Mouse (Mus musculus) liver, adult 2 months (tissue): ENCODE results near the gene 9430015G10Rik. TPM values are rescaled to one million over a fixed set of nuclear protein-coding genes. Genes with fewer than 3 reads are reported as not detected.

Experiments
- DNase-seq: peaks from one replicate; pipeline ENCODE4 v3.0.0-alpha.2; 2011; ENCODE audit warnings: low read depth, low spot score; ENCODE audit errors: extremely low read depth
- H3K27ac ChIP-seq: fragments of 200-500 bp; replicated peaks from 2 replicates; pipeline ENCODE4 v1.5.1; 2012; ENCODE audit warnings: low read depth, mild to moderate bottlenecking, control low read depth, inconsistent platforms, low read length; ENCODE audit not compliant: insufficient read depth
- H3K27me3 ChIP-seq: fragments of 200-500 bp; 2 replicates; pipeline ENCODE4 v1.6.1; 2012; ENCODE audit warnings: mild to moderate bottlenecking, moderate library complexity, low read length, inconsistent platforms; ENCODE audit not compliant: control insufficient read depth, insufficient read depth
- H3K36me3 ChIP-seq: fragments of 200-500 bp; 2 replicates; pipeline ENCODE4 v1.6.1; 2012; ENCODE audit warnings: low read length, inconsistent platforms; ENCODE audit not compliant: control insufficient read depth, insufficient read depth
- H3K4me1 ChIP-seq: fragments of 200-500 bp; 2 replicates; pipeline ENCODE4 v1.6.1; 2011; ENCODE audit warnings: low read length; ENCODE audit not compliant: control insufficient read depth, insufficient read depth
- H3K4me3 ChIP-seq: fragments of 200-500 bp; 2 replicates; pipeline ENCODE4 v1.5.1; 2011; ENCODE audit warnings: low read depth, mild to moderate bottlenecking, control low read depth, low read length, moderate library complexity; ENCODE audit not compliant: insufficient read depth
- H3K79me2 ChIP-seq: fragments of 200-500 bp; 2 replicates; pipeline ENCODE4 v1.6.1; 2012; ENCODE audit warnings: inconsistent platforms, mild to moderate bottlenecking, low read length, moderate library complexity; ENCODE audit not compliant: control insufficient read depth, insufficient read depth
- H3K9ac ChIP-seq: fragments of 200-500 bp; 2 replicates; pipeline ENCODE4 v1.6.1; 2012; ENCODE audit warnings: low read depth, mild to moderate bottlenecking, control low read depth, inconsistent platforms, low read length
- CTCF ChIP-seq: fragments of 200-500 bp; IDR thresholded peaks from 2 replicates; pipeline ENCODE4 v1.5.1; 2011; ENCODE audit warnings: low read depth, low read length, control low read depth
- POLR2A ChIP-seq: fragments of 200-500 bp; IDR thresholded peaks from 2 replicates; pipeline ENCODE4 v1.6.1; 2011; ENCODE audit warnings: low read length, control low read depth; ENCODE audit not compliant: insufficient read depth; ENCODE audit errors: extremely low read depth
- WGBS: fragments of 180-500 bp; shearing (Covaris S2); methylation state at CpG from one replicate; pipeline ENCODE4 v1.1.7; 2018; 5-methylcytosine and 5-hydroxymethylcytosine counted together
- polyA plus RNA-seq: library from polyadenylated mRNA; depleted of rRNA; stranded (reverse); fragments of >200 nt; gene quantifications from 2 replicates; pipeline ENCODE4 v1.2.3, GENCODE M21; 2012
- total RNA-seq: library from RNA; depleted of rRNA; stranded (reverse); fragments of >200 nt; gene quantifications from 2 replicates; pipeline ENCODE4 v1.2.3, GENCODE M21; 2014

The 9430015G10Rik gene
- total and polyA plus RNA-seq, 2 experiments: 3.8 to 9.1 TPM

DNA sequence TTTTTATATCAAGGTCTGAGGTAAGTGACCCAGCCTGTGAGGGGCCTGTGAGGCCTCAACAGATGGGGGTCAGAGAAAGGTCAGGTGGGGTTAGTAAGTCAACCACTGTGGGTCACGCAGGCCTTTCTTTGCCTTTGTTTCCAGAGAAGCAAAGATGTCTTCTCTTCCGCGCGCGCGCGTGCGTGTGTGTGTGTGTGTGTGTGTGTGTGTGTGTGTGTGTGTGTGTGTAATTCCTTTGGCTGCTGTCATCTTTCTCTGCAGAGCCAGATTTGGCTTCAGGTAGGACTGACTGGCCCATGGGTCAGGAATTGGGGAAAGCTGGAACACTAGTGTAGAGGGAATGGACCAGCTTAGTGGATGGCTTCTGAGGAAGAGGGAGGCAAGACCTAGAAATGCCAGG, 40.1 kb upstream of the 9430015G10Rik start:
- 94% methylated on average over 8 of the region's 8 CpGs for whole genome bisulfite sequencing
- no peaks in the 10 kb centered on the region for H3K4me1 ChIP-seq
- no peaks in the 10 kb centered on the region for H3K79me2 ChIP-seq
- H3K9ac ChIP-seq: no peak overlapping the region; the same call in 1 of the 2 replicates
- TF ChIP-seq CTCF (no peak), POLR2A (no peak)
- H3K27ac ChIP-seq: no peak overlapping the region
- no peaks in the 10 kb centered on the region for H3K36me3 ChIP-seq
- H3K4me3 ChIP-seq: no peak overlapping the region
- H3K27me3 ChIP-seq: no peaks in the 10 kb centered on the region
- DNase-seq: no peak

DNA sequence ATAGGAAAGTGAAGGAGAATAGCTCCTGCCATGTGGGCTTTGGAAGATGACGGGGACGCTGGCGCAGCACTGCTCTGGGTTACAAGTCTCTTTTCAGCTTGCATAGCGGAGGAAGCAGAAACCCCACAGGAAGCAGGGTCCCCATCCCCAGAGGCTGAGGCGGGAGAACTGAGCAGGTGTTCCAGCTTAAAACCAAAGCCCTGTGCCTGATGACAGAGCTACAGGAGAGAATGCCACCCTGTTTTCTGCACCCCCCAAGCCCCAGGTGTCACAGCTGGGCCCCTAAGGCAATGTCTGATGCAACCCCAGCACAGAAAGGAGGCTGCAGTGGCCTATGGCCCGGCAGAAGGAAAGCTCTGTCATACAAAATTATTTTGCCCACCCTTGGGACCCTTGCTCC, 39.5 kb upstream of the 9430015G10Rik start:
- H3K27ac ChIP-seq: no peak overlapping the region
- no peak overlapping the region for H3K9ac ChIP-seq
- H3K36me3 ChIP-seq: no peaks in the 10 kb centered on the region
- TF ChIP-seq POLR2A (no peak), CTCF (no peak)
- no peaks in the 10 kb centered on the region for H3K79me2 ChIP-seq
- H3K27me3 ChIP-seq: no peaks in the 10 kb centered on the region
- H3K4me3 ChIP-seq: no peak overlapping the region
- WGBS: 97% methylated on average over 6 of the region's 6 CpGs
- no peaks in the 10 kb centered on the region for H3K4me1 ChIP-seq
- no peak for DNase-seq

- Histone ChIP-seq H3K4me3 (no peak overlapping the region), H3K4me1 (no peaks in the 10 kb centered on the region), H3K79me2 (no peaks in the 10 kb centered on the region), H3K36me3 (no peaks in the 10 kb centered on the region), H3K9ac (no peak overlapping the region), H3K27me3 (no peaks in the 10 kb centered on the region), H3K27ac (no peak overlapping the region)
- WGBS: 96% methylated on average over 2 of the region's 2 CpGs
- TF ChIP-seq POLR2A: no peak
- TF ChIP-seq CTCF: no peak
- DNase-seq: no peak
Measured at GRCm38 (mm10) chr4:156070716-156071115, 39.1 kb upstream of the 9430015G10Rik start.

- H3K27ac ChIP-seq: no peak overlapping the region
- H3K27me3 ChIP-seq: no peaks in the 10 kb centered on the region
Measured at GRCm38 (mm10) chr4:156076911-156077382, 32.8 kb upstream of the 9430015G10Rik start.

DNA sequence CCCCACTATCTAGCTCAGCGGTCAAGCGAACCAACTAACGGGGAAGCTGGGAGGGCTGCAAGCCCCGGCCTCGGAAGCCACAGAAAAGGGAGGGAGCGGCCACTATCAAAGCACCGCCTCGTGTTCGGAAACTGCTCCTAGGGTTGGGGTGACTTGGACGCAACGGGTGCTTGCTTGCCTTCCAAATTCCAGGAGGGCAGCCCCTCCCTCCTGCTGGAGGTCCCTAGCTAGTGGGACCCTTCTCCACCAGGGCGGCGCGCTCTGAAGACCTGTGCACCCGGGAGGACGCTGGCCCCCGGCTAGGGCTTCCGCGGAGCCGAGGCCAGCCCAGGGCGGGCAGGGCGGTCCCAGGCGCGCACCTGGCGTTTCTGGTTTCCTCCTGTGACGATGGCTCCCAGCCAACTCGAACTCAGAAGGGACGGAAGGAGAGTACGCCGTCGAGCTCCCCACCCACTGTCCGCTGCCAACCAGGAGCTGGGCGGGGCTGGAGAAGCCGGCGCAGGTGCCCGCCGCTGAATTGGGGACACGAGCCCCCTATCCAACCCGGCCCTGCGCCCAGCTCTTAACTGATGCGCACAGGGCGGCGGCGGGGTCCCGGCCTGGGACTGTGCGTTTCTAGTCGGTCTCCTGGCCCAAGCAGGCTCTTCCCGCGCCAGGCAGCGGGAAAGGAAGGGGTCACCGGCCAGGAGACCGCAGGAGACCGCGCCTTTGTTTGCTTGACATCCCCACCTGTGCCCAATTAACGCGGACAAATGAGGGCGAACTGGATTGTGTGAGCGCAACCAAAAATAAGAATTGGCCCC, 32.1 kb upstream of the 9430015G10Rik start:
- H3K9ac ChIP-seq: peak overlapping the region; percentile 68
- WGBS: 3% methylated on average over 58 of the region's 58 CpGs
- no peak for DNase-seq

More at GRCm38 (mm10) chr4:156076911-156077382, 32.8 kb upstream of the 9430015G10Rik start:
- DNase-seq: no peak
- H3K4me3 ChIP-seq: no peak overlapping the region
- no peaks in the 10 kb centered on the region for H3K4me1 ChIP-seq
- peak overlapping the region; percentile 68; the same call in 1 of the 2 replicates for H3K9ac ChIP-seq
- WGBS: 48% methylated on average over 8 of the region's 8 CpGs
- H3K36me3 ChIP-seq: no peaks in the 10 kb centered on the region
- no peaks in the 10 kb centered on the region for H3K79me2 ChIP-seq
- TF ChIP-seq CTCF: no peak
- TF ChIP-seq POLR2A: no peak

More for the DNA sequence above, 32.1 kb upstream of the 9430015G10Rik start:
- H3K36me3 ChIP-seq: no peaks in the 10 kb centered on the region
- H3K79me2 ChIP-seq: no peaks in the 10 kb centered on the region
- TF ChIP-seq POLR2A (no peak), CTCF (0 out of 2 replicates have a peak, but pooled peaks have one; percentile 16)
- H3K27me3 ChIP-seq: no peaks in the 10 kb centered on the region
- no peaks in the 10 kb centered on the region for H3K4me1 ChIP-seq
- peak overlapping the region; percentile 64 for H3K4me3 ChIP-seq
- H3K27ac ChIP-seq: no peak overlapping the region
